14 mouse cellular contexts compared by ENCODE assay signal in genomic region chr10:119693400-119693799, GRCm38 (mm10).
A peak's percentile ranks its signal among the peaks of the same experiment; 100 is the strongest.
DNase-seq lines count a peak whose midpoint lies in the region; ATAC-seq lines count a peak whose summit lies in the region.
"Had no signal": no experiment of that assay in that cellular context is flagged by ENCODE, and none has a peak within 500 bp of the region (broad histone marks: within the 10 kb centered on the region; RNA-seq: fewer than 3 reads in every experiment).

No protein-coding gene starts in this region.

- peak overlapping the region; percentile 94 for H3K4me2 ChIP-seq in forebrain, embryonic 13.5 days
- peak overlapping the region; percentile 85 for H3K4me2 ChIP-seq in hindbrain, embryonic 12.5 days (replicated peaks)
- H3K4me2 ChIP-seq in midbrain, embryonic 13.5 days (replicated peaks), result peak overlapping the region; percentile 78

- no peak for ATAC-seq in forebrain, embryonic 13.5 days
- no peak for ATAC-seq in hindbrain, embryonic 12.5 days (ENCODE audit: low FRiP score)
- no peak for ATAC-seq in midbrain, embryonic 13.5 days
- ATAC-seq in frontal cortex, adult (ENCODE audit: low TSS enrichment), result no peak

- H3K9ac ChIP-seq in forebrain, embryonic 13.5 days, result peak overlapping the region; percentile 68
- 0 out of 2 replicates have a peak overlapping the region, but pooled peaks have one; percentile 62 for H3K9ac ChIP-seq in hindbrain, embryonic 12.5 days
- H3K9ac ChIP-seq in midbrain, embryonic 13.5 days (replicated peaks), result peak overlapping the region; percentile 67
- H3K9ac ChIP-seq: limb, embryonic 15.5 days had no signal

- 0 out of 2 replicates have a peak overlapping the region, but pooled peaks have one; percentile 93 for H3K27ac ChIP-seq in forebrain, embryonic 13.5 days
- H3K27ac ChIP-seq in hindbrain, embryonic 12.5 days, result no peak overlapping the region
- peak overlapping the region; percentile 25; the same call in 1 of the 2 replicates for H3K27ac ChIP-seq in midbrain, embryonic 13.5 days
- H3K27ac ChIP-seq in heart, embryonic 10.5 days, result no peak overlapping the region
- H3K27ac ChIP-seq: embryonic facial prominence, embryonic 10.5 days; limb, embryonic 15.5 days had no signal

- DNase-seq in retina, embryonic 14.5 days (ENCODE audit: low spot score), result peak; percentile 58
- no peak for DNase-seq in ovary, postnatal 36 days (ENCODE audit: low spot score)
- no peak for DNase-seq in heart, embryonic 10.5 days (ENCODE audit: low spot score)
- DNase-seq: cerebellum, adult 2 months; gastrocnemius, postnatal 14 days; heart, postnatal 4 days; kidney, adult 8-10 months; lung, adult 18-20 months had no signal

- peak overlapping the region; percentile 56 for H3K4me3 ChIP-seq in forebrain, embryonic 13.5 days
- H3K4me3 ChIP-seq in hindbrain, embryonic 12.5 days, result peak overlapping the region; percentile 48
- H3K4me3 ChIP-seq in midbrain, embryonic 13.5 days (replicated peaks), result peak overlapping the region; percentile 50
- H3K4me3 ChIP-seq in heart, embryonic 10.5 days, result no peak overlapping the region
- H3K4me3 ChIP-seq: limb, embryonic 15.5 days had no signal

- H3K27me3 ChIP-seq in forebrain, embryonic 13.5 days, result no peaks in the 10 kb centered on the region
- H3K27me3 ChIP-seq in hindbrain, embryonic 12.5 days, result no peaks in the 10 kb centered on the region
- H3K27me3 ChIP-seq in midbrain, embryonic 13.5 days, result no peaks in the 10 kb centered on the region
- peaks cover 9% of the 10 kb centered on the region; the same call in 1 of the 2 replicates for H3K27me3 ChIP-seq in heart, embryonic 10.5 days (ENCODE audit: insufficient read depth, poor library complexity, severe bottlenecking)

- WGBS in forebrain, embryonic 13.5 days, result 41% methylated on average over 5 of the region's 5 CpGs
- WGBS in hindbrain, embryonic 12.5 days, result 36% methylated on average over 5 of the region's 5 CpGs
- WGBS in midbrain, embryonic 13.5 days, result 29% methylated on average over 5 of the region's 5 CpGs
- 71% methylated on average over 5 of the region's 5 CpGs for WGBS in heart, embryonic 10.5 days

- H3K36me3 ChIP-seq in forebrain, embryonic 13.5 days (ENCODE audit: poor library complexity, severe bottlenecking), result no peaks in the 10 kb centered on the region
- no peaks in the 10 kb centered on the region for H3K36me3 ChIP-seq in hindbrain, embryonic 12.5 days
- no peaks in the 10 kb centered on the region for H3K36me3 ChIP-seq in midbrain, embryonic 13.5 days
- H3K36me3 ChIP-seq in heart, embryonic 10.5 days, result no peaks in the 10 kb centered on the region
- H3K36me3 ChIP-seq: embryonic facial prominence, embryonic 10.5 days; limb, embryonic 15.5 days had no signal

- H3K4me1 ChIP-seq in forebrain, embryonic 13.5 days, result peaks cover 42% of the 10 kb centered on the region
- peaks cover 34% of the 10 kb centered on the region for H3K4me1 ChIP-seq in hindbrain, embryonic 12.5 days
- peaks cover 42% of the 10 kb centered on the region for H3K4me1 ChIP-seq in midbrain, embryonic 13.5 days (replicated peaks)
- H3K4me1 ChIP-seq in heart, embryonic 10.5 days, result peaks cover 17% of the 10 kb centered on the region

- H3K9me3 ChIP-seq in forebrain, embryonic 13.5 days (replicated peaks), result no peaks in the 10 kb centered on the region
- H3K9me3 ChIP-seq in hindbrain, embryonic 12.5 days (replicated peaks), result no peaks in the 10 kb centered on the region
- H3K9me3 ChIP-seq in midbrain, embryonic 13.5 days, result no peaks in the 10 kb centered on the region
- H3K9me3 ChIP-seq in heart, embryonic 10.5 days, result no peaks in the 10 kb centered on the region
- H3K9me3 ChIP-seq: embryonic facial prominence, embryonic 10.5 days; limb, embryonic 15.5 days had no signal

Comparison
In these comparisons a context has a peak if more than half of its experiments do, and no peak if none do; other contexts are left out.
1. H3K27ac ChIP-seq: peak in forebrain, embryonic 13.5 days (single experiment) and midbrain, embryonic 13.5 days (single experiment); none in hindbrain, embryonic 12.5 days (single experiment) and heart, embryonic 10.5 days (single experiment).
2. Peak in every context shown above with its lines, with median percentiles within 50 percentile points of each other: H3K4me2 ChIP-seq and H3K9ac ChIP-seq.